Mouse (Mus musculus): Measurements from ENCODE around the gene Ergic1.

Ergic1 gene

DNA sequence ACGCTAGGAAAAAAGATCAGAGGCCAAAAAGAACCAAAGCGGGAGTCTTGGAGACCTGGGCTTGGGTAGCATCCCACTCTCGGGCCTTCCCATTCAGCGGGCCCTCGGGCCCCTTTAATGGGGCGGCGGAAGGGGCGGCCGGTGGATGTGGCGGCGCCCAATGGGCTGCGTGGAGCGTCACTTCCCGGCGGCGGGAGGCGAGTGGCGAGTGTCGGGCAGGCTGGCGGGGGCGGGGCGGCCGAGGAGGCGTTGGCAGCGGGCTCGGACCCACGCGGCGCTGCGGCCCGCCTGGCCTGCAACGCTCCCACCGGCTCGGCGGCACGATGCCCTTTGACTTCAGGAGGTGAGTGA lies at the start of gene Ergic1:
Gene Ergic1, plus strand, starts transcription at position 200 of the 351 bp plus-strand sequence.
- peak; percentile 91 to 95 for DNase-seq

DNA sequence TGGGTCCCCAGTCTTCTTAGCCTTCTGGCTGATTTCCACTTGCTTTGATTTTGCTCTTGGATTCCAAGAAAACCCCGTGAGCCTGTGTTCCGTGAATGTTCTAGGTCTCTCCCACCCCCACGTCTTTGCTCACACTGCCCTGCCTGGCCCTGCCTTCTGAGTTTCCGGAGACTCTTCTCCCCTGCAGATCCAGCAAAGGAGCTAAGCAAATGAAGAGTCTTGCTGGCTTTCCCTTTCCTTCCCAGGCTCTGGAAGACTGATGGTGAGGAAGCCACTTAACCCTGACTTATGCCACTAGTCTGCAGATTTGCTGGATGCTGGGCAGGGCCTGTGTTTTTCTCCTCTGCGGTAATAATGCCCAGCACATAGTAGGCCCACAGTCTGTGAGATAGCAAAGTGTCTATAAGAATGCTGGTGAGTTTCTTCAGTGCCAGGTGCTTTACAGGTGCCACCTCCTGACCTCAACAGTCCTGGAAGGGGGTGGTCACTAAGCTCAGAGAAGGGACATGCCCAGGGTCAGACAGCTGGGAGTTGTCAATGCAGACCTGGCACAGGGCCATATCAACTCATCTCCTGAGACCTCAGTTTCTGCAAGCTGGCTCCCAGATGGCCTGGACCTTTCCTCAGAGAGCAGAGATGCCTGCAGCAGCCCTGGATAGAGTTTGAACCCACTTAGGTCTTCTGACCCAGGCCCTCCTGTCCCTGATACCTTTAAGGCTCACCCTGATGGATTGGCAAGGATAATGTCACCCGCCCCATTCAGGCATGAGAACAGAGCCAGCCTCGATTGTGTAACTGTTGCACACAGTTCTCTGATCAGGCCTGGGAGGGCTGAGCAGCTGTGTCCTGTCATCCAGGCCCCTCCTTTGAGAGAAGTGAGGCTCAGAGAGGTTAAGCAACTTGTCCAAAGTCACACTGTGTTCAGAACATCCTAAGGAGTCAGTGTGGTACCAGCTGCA lies 49.2 kb upstream of the Ergic1 start:
- no peak for DNase-seq

DNA sequence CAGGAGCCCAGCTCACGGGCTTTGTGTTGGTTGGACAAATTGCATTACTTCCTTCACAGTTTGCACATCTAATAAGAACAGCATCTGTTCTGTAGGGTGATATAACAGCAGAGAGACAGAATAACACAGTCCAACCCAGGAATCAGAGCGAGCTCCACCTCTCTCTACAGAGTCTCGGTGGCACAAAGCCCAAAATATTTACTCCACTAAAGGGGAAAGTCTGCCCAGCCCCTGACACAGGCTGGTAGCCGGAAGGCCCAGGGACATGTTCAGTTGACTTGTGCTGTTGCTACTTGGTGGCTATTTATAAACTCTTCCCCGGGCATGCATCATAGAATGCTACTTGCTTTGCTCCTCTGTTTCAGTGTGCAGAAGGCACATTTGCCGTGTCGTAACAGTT lies 48.3 kb upstream of the Ergic1 start:
- no peak for DNase-seq

DNA sequence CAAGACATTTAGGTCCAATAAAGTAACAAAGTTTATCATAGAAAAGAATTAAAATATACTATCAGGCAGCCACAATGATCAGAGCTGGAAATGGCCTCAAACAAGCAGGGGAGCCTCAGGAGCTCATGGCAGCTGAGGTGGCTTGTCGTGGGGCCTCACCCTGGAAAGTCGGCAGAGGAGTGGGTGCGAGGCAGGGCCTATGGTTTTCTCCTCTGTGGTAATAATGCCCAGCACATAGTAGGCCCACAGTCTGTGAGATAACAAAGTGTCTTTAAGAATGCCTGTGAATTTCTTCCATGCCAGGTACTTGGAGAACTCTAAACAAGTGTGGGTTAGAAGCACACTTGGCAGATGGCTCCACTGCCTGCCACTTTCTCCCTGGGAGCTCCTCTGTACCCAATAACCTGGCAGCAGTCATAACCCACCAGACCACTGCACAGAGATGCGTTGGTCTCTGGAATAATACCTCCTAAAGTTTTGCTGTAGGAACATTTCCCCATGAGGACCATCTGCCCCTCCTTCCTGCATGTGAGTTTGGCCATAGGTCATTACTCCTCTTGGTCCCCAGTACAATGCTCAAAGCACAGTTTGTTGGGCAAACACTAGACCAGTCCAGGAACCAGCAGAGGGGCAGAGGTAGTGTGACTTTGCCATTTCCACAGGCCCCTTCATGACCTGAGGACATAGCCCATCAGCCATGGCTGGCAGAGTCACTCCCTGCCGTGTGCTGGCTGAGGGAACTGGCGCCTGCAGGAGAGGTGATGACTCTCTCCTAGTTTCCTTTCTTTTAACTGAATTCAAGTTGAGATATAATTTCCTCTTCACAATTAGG lies 47.6 kb upstream of the Ergic1 start:
- DNase-seq, result no peak

DNA sequence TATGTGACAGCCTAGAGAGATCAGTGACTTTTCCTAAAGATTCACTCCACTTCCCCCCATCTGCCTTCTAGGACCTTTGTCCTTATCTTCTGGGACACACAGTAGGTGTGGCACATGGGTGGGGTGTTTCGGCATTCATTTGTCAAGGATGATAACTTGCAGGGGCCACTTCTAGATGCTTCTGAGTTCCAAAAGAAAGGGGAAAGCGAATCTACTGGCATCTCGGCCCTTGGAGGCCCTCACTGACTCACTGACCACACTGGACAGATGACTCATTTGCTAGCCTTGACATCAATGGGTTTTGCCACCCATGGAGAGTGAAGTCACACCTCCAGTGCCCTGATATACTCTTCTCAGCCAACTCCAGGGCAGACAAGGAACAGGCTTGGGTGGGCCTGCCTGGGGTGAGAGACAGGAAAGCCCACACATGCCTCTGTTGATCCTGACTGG lies 46.7 kb upstream of the Ergic1 start:
- DNase-seq, result no peak

DNA sequence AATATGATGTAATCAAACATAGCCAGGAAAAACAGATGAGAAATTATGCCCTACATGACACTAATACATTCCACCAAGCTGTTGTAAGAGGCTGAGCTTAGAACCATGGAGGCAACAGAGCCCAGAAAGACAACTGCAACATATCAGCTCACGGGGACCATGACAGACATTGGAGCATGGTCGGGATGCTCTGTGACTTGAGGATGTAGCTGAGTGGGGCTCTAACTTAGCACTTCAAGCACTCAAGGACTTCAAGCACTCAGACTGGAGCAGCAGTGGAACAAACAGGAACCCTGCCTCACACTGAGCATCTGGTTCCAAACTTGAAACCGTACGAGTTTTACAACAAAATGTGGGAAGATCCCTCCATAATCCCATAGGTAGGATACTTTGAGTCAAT lies 45.6 kb upstream of the Ergic1 start:
- no peak for DNase-seq

DNA sequence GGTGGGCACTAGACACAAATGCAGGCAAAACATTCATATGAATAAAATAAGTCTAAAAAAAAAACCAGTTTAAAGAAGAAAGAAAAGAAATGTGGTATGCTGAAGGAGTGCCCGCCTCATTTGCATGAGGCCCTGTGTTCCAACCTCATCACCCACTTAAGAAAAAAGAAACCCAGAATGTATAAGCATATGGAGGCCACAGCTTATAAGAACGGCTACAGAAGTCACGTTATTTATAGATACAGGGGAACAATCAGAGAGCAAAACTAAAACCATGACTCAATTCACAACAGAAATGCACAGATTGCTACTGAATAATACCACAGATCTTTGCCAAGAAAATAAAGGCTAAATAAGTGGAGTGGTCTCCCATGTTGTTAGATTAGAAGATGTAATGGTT lies 43.0 kb upstream of the Ergic1 start:
- no peak for DNase-seq

DNA sequence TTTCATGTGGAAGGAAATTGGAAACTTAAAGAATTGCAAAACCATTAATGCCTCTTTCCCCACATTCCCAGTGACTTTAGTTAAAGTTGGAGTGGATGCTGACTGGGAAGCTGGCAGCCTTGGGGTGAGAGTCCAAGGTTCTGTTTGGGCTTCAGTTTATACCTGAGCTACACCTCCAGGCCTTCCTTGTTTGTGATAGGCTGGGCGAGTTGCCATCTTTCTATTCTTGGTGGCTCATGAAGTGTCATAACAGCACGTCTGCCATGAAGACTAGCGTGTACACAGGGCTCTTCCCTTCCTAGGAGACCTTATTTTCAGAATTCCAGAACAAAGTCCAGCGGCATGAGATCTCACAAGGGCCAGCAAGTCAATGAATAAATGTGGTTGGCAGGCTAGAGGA lies 38.6 kb upstream of the Ergic1 start:
- no peak for DNase-seq

DNA sequence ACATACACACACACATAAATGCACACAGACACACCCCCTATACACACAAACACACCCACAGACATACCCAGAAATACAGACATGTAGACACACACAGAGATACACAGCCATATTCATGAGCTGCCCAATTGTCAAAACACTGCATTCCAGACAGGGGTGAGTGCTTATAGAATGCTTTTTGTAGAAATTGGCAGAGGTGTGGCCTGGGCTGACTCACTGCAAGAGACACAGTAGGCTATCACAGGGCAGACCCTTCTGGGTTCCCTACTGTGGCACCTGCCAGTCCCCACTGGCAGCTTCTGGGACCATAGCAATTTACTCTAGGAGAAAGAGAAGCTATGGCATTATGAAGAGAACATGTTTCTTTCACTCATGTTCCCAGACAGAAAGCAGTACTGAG lies 37.0 kb upstream of the Ergic1 start:
- DNase-seq, result no peak

DNA sequence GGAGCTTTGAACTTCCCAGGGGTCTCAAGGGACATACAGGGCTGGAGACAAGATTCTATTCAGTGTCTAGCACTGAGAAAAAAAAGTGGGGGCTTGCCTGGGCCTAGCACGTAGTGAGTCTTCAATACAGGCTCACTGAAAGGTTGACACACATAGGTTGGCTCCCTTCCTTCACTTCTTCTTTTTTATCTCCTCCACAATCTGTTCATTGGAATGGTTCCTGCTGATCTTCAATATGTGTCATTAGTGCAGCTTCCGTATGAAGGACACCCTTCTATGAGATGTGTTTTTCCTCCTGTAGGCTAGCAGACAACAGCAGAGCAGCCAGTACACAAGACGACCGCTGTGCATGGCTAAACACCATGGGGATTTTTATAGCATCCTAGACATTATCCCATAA lies 36.5 kb upstream of the Ergic1 start:
- no peak for DNase-seq

DNA sequence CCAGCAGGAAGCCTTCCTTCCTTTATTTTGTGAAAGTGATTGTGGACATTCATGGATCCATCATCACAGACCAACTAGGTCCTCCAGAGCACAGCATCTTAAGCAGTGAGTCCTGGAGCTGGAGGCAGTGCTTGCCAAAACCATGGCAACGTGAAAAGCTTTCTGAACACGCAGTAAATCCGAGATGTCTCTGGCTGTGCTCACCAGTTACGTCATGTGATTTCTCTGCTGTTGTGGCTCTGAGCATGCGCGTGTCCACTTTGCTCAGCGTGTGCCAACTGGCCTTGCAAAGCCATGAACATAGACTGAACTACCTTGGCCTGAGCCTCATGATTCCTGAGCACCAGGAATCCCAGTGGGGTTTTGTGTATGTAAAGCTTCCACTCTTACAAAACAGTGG lies 36.0 kb upstream of the Ergic1 start:
- DNase-seq, result peak; percentile 66 to 67

DNA sequence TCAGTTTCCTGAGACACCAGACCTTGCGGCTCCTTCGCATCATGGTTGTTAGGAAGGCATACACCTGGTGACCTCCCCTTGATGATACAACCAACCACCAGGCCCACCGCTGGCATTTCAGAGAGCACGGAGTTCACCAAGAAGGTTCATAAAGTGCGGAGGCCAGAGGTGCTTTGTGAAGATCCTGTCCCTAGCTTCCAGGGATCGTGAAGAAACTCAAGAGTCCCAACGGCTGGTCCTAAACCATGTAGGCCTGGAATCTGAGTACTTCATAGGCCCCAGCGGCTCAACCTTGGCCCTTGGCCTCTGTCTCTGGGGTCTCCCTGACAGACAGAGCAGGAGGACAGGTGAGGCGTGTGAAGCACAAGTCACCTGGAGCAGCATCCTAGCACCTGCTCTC lies 34.0 kb upstream of the Ergic1 start:
- no peak for DNase-seq

DNA sequence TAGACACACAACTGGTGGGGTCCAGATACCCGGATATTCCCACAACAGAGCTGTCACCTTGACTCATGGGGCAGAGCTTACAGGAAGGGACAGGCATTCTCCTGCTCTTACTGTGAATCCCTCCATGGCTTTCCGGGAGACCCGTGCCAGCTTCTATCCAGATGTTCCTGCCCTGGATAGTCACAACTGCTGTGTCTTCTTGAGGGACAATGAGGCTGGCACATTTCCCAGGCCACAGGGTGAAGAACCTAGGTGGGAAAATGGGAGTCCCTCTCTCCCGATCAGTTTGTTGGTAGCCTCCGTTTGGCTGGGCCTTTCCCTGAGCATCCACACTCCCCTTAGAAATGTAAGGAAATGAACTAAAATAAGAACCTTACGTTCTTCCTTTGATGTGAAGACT lies 32.5 kb upstream of the Ergic1 start:
- no peak for DNase-seq

DNA sequence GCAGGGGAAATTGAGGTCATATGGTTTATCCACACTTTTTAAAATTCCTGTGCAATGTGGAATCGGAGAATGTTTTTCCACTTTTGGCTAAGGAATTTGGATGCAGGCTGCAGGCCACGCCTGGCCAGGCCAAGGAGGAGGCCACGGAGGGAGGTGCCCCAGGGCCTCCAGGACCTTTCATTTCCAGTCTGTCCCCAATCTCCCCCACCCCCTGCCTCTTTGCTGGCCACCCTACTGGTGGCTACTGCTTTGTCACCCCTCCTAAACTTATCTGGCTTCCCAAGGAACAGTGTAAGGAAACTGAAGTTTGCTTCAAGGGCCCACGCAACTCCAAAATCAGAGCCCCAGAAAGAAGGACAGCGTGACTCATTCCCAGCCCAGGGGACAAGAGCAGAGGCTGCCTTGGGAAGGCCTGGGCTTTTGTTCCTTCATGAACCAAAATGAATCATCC lies 31.5 kb upstream of the Ergic1 start:
- DNase-seq, result no peak

DNA sequence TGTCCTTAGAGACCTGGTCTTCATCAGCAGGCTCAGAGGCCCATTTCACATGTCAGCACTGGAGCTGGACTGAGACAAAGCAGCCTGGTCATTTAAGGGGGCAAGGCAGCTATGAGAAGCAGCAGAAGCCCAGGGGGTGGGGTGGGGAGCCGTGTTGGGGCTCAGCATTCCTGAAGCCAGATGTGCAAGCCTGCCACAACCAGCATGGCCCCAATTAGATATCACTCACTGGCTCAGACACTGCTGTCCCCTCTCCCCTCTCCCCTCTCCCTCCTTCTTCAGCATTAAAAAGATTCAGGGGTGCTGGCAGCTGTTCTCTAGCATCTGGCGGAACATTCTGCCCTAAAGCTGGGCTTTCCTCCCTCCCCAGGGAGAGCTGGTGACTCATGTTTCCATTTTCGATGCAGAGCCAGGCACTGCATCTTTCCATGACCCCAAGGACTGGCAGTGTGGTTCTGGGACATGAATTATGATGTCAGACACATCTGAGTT lies 30.7 kb upstream of the Ergic1 start:
- DNase-seq, result no peak

DNA sequence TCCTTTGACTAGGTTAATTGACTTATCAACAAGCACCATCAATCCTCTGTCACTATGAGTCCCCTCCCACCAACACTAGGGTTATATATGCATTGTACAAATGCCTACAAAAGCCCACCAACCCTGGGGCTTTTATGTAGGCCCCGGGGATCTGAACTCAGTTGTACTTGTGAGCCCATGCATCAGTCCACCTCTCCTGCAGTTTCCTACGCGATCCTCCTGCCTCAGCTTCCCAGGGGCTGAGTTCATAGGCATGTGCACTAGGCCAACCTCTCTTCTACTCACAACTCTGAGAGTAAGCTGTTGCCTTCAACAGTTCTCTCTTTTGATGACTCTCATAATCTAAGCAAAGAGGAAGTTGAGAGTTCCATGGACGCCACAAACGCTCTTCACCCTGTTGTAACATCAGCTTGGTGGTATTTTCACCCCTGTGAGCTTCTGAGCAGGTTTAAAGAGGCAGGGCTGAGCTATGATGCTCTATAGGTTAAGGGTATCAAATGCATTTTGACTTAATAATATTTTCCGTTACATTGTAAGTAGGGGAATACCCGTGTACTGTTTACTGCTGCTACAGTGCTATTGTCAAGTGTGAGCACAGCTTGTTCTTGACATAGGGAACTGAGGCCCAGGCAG lies 29.8 kb upstream of the Ergic1 start:
- no peak for DNase-seq

DNA sequence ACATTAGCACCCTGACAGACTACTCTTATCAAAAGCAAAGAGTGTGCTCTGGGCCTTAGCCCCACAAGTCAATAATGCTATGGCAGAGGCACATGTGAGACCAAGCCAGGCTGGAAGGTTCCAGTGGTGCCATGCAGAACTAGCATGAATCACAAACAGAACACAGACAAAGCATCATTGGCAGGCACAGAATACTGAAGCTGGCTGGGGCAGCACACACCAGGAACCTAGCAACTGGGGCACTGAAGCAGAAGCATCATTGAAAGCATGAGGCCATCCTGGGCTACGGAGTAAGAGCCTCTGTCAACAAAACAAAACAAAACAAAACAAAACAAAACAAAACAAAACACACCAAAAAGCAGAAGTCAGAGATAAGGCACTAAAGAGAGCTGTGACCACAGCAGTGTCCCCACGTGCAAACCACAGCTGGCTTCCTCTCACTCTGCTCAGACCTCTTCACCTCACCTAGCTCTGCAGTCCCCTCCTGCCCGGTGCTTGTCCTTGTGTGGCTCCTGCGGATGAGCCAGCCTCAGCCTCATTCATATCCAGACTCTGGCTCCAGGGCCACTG lies 28.7 kb upstream of the Ergic1 start:
- no peak for DNase-seq

DNA sequence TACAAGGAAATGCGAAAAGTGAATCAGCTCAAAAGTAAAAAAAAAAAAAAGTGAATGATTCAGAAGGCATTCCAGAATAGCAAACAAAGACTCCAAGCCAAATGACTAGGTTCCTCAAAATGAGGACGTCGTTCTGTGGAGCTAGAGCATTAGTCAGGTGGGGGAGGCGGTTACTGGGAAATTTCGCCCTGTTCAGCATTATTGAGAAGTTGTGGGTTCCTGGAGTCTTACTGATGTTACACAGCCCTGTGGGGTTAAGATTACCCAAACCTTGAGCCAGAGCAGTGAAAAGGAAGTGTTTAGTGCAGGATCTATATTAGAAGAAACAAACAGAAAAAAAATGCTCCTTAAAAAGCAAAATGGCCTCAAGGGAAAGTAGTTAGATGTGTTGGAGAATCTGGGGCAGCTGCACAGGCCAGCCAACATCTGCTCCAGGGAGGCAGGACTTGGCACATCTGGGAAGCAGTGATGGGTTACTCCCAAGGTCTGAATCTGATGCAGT lies 27.4 kb upstream of the Ergic1 start:
- no peak for DNase-seq

DNA sequence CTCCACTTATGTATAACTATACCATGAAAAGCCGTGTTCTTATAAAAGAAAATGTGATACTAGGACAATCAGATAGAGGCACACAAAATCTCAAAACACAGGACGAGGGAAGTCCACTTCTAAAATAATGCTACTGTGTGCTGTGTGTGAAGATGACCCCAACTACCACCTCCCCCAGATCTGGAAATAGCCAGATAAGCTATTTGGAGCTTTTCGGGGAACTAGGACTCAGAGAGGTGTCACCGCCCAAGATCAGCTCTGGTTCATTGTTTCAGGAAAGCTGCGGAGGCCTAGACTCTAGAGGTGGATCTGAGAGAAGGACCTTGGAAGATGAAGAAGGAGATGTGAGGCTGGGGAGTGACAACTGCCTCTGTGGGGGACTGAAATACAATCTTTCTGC lies 26.6 kb upstream of the Ergic1 start:
- no peak for DNase-seq

DNA sequence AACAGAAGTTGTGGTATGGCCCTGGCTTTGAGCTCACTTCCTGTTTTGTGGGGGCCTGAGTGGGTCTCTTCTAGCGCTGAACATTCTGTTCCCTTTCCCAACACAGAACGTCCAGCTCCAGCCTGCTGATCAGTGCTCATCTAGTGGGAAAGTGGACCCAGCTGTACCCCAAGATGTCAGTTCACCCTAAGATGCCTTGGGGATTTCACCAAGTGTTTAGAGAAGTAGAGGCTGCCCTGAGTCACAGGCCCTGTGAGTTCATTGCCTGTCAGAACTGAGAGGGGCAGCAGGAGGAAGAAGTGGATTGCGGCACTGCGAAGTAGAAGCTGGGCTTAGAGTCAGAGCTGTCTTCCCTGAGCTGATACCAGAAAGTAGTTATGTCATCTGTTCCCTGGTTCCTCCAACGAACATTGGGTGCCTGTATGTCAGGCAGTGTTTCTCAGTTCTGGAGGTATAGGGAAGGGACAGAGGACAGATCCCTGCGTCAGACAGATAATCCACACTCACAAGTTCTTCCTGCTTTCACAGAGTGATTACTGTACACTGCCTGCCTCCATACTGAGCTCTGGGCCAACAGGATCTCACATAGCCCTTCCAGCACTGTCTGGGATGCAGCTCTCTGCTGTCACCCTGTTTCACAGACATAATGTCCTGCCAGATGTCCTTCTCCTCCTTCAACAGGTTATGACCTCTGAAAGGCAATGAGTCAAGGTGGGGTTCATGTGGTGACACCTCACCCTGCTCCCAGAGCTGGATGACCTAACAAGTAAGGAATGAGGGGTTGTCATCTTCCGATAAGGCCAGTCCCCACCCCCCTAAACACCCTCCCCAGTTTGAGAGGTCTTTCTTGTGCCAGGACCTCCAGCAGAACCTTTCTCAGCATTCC lies 25.8 kb upstream of the Ergic1 start:
- DNase-seq, result no peak

DNA sequence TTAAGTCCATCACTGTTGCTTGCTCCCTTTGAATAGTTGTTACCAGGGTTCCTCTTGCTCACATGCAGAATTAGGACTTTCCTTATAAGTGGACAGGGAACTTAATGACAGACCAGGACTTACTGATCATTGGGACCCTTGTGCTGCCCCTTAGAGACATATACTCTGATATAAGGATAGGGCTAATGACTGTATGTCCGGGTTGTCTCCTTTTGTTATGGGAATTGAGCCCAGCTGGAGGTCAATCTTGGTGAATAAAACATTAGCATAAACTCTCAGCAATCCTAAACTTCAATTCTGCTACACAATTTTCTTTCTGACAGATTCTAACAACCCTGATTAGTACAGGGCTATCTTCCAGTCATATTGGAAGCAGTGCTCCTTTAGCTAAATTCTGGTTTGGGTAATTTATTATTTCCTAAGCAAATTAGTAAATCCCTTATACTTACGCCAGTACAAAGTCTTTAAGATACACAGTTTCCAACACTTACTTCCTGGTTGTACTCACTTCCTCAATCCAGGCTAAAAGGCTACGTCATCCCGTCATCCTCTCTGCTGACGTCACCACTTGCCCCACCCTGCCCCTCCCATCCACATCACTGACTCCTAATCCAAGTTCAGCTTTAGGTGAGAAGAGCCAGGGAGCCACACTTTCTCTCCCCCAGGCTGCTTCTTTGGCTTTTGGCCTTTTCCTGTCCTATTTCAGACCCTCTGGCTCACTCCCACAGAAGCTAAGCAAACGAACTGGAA lies 23.4 kb upstream of the Ergic1 start:
- no peak for DNase-seq
